ENCODE assay signal across 9 mouse cellular contexts in genomic region chr10:22273684-22274305, GRCm38 (mm10).
DNase-seq lines count a peak whose midpoint lies in the region; ATAC-seq and TF ChIP-seq lines count a peak whose summit lies in the region.
"Had no signal": no experiment of that assay in that cellular context is flagged by ENCODE, and none has a peak within 500 bp of the region (broad histone marks: within the 10 kb centered on the region; RNA-seq: fewer than 3 reads in every experiment).

No protein-coding gene starts in this region.

- H3K4me1 ChIP-seq in kidney, embryonic 14.5 days (ENCODE audit: control insufficient read depth, insufficient read depth, low read length) = no peaks in the 10 kb centered on the region
- peaks cover 16% of the 10 kb centered on the region; the same call in 1 of the 2 replicates for H3K4me1 ChIP-seq in embryonic facial prominence, embryonic 10.5 days
- no peaks in the 10 kb centered on the region for H3K4me1 ChIP-seq in intestine, postnatal 0 days (replicated peaks; ENCODE audit: control insufficient read depth, insufficient read depth, low read length)
- peaks cover 16% of the 10 kb centered on the region for H3K4me1 ChIP-seq in neural tube, embryonic 13.5 days (replicated peaks)

- no peaks in the 10 kb centered on the region; the same call in 1 of the 2 replicates for H3K27me3 ChIP-seq in kidney, embryonic 14.5 days (ENCODE audit: control insufficient read depth, insufficient read depth, low read length)
- H3K27me3 ChIP-seq in embryonic facial prominence, embryonic 10.5 days (replicated peaks; ENCODE audit: low read depth, poor library complexity, severe bottlenecking) = peaks cover 26% of the 10 kb centered on the region
- 0 out of 2 replicates have a peak, but pooled peaks cover 11% of the 10 kb centered on the region for H3K27me3 ChIP-seq in intestine, postnatal 0 days (replicated peaks; ENCODE audit: control insufficient read depth, insufficient read depth, low read length)
- peaks cover 17% of the 10 kb centered on the region for H3K27me3 ChIP-seq in neural tube, embryonic 13.5 days
- H3K27me3 ChIP-seq: Patski had no signal

- no peaks in the 10 kb centered on the region for H3K9me3 ChIP-seq in kidney, embryonic 14.5 days (ENCODE audit: control insufficient read depth, low read length)
- H3K9me3 ChIP-seq in embryonic facial prominence, embryonic 10.5 days = no peaks in the 10 kb centered on the region
- H3K9me3 ChIP-seq in intestine, postnatal 0 days (ENCODE audit: control insufficient read depth) = no peaks in the 10 kb centered on the region
- H3K9me3 ChIP-seq in neural tube, embryonic 13.5 days = no peaks in the 10 kb centered on the region

- H3K4me3 ChIP-seq in kidney, embryonic 14.5 days (ENCODE audit: low read length) = peak overlapping the region; percentile 54
- peak overlapping the region; percentile 63 for H3K4me3 ChIP-seq in embryonic facial prominence, embryonic 10.5 days
- peak overlapping the region; percentile 43 for H3K4me3 ChIP-seq in intestine, postnatal 0 days (ENCODE audit: low read depth, low read length)
- H3K4me3 ChIP-seq in neural tube, embryonic 13.5 days = peak overlapping the region; percentile 46

- no peak for TF ChIP-seq CTCF in intestine, postnatal 0 days (IDR thresholded peaks at IDR 0.05; ENCODE audit: low read depth)

- peak; percentile 47; the same call in 1 of the 2 replicates for ATAC-seq in kidney, embryonic 14.5 days (ENCODE audit: low FRiP score, low TSS enrichment)
- no peak for ATAC-seq in intestine, postnatal 0 days
- 0 out of 2 replicates have a peak, but pooled peaks have one; percentile 52 for ATAC-seq in neural tube, embryonic 13.5 days (ENCODE audit: low read depth)
- ATAC-seq: Patski had no signal

- H3K4me2 ChIP-seq in kidney, embryonic 14.5 days (replicated peaks; ENCODE audit: low read depth, low read length) = peak overlapping the region; percentile 90
- H3K4me2 ChIP-seq in intestine, postnatal 0 days (replicated peaks; ENCODE audit: low read depth) = peak overlapping the region; percentile 80
- H3K4me2 ChIP-seq in neural tube, embryonic 13.5 days = peak overlapping the region; percentile 82

- no peak for DNase-seq in kidney, adult 8-10 months
- DNase-seq in embryonic facial prominence, embryonic 10.5 days (ENCODE audit: low spot score) = peak; percentile 39
- no peak for DNase-seq in c-Kit-positive CD71-positive TER-119-positive erythroid progenitor cells, embryonic 14.5 days (ENCODE audit: low spot score)
- no peak for DNase-seq in adrenal gland, postnatal 36 days
- no peak for DNase-seq in right cerebral cortex, adult 18-20 months

- under 1% methylated on average over 41 of the region's 41 CpGs for WGBS in kidney, embryonic 14.5 days
- 1% methylated on average over 41 of the region's 41 CpGs for WGBS in embryonic facial prominence, embryonic 10.5 days
- 1% methylated on average over 41 of the region's 41 CpGs for WGBS in intestine, postnatal 0 days
- WGBS in neural tube, embryonic 13.5 days = under 1% methylated on average over 41 of the region's 41 CpGs

- peak overlapping the region; percentile 28; the same call in 1 of the 2 replicates for H3K9ac ChIP-seq in kidney, embryonic 14.5 days (ENCODE audit: low read depth, low read length)
- H3K9ac ChIP-seq in intestine, postnatal 0 days (ENCODE audit: low read depth, low read length) = no peak overlapping the region
- H3K9ac ChIP-seq in neural tube, embryonic 13.5 days = peak overlapping the region; percentile 54

- no peak overlapping the region for H3K27ac ChIP-seq in kidney, embryonic 14.5 days (ENCODE audit: low read depth, low read length)
- no peak overlapping the region for H3K27ac ChIP-seq in embryonic facial prominence, embryonic 10.5 days (replicated peaks)
- H3K27ac ChIP-seq in intestine, postnatal 0 days (ENCODE audit: low read depth, low read length) = no peak overlapping the region
- H3K27ac ChIP-seq in neural tube, embryonic 13.5 days (replicated peaks) = no peak overlapping the region

- H3K36me3 ChIP-seq in kidney, embryonic 14.5 days (ENCODE audit: control insufficient read depth, insufficient read depth, low read length) = no peaks in the 10 kb centered on the region
- no peaks in the 10 kb centered on the region for H3K36me3 ChIP-seq in embryonic facial prominence, embryonic 10.5 days (replicated peaks)
- H3K36me3 ChIP-seq in intestine, postnatal 0 days (ENCODE audit: control insufficient read depth, insufficient read depth) = no peaks in the 10 kb centered on the region
- no peaks in the 10 kb centered on the region for H3K36me3 ChIP-seq in neural tube, embryonic 13.5 days
